Mouse (Mus musculus) ES-E14 (cell line): Measurements from ENCODE around the gene Krt88.

ENCODE experiments used
- CHD2 ChIP-seq: IDR thresholded peaks from 2 replicates; pipeline ENCODE4 v1.6.1; 2014; ENCODE audit warnings: mild to moderate bottlenecking, low read depth, low read length, inconsistent platforms
- MAFK ChIP-seq: IDR thresholded peaks from 2 replicates; pipeline ENCODE4 v1.6.1; 2014; ENCODE audit warnings: mild to moderate bottlenecking, low read depth, low read length, inconsistent platforms; ENCODE audit not compliant: insufficient read depth
- ZNF384 ChIP-seq: IDR thresholded peaks from 2 replicates; pipeline ENCODE4 v1.6.1; 2012; ENCODE audit warnings: low read depth, low read length, inconsistent platforms

- TF ChIP-seq MAFK (no peak), CHD2 (no peak), ZNF384 (no peak)
These were observed 9.0 kb upstream of the Krt88 start, which contains the start of gene Krt87 for GRCm38 (mm10) chr15:101438555-101438954.
